ENCODE assay signal across 17 mouse cellular contexts in genomic region chr3:149805345-149805744, GRCm38 (mm10).
A peak's percentile ranks its signal among the peaks of the same experiment; 100 is the strongest.
DNase-seq lines count a peak whose midpoint lies in the region; ATAC-seq and TF ChIP-seq lines count a peak whose summit lies in the region.
"Had no signal": no experiment of that assay in that cellular context is flagged by ENCODE, and none has a peak within 500 bp of the region (broad histone marks: within the 10 kb centered on the region; RNA-seq: fewer than 3 reads in every experiment).

No protein-coding gene starts in this region.

- H3K9ac ChIP-seq in forebrain, embryonic 13.5 days: no peak overlapping the region
- H3K9ac ChIP-seq in forebrain, embryonic 11.5 days (ENCODE audit: low read length): no peak overlapping the region
- H3K9ac ChIP-seq: heart, embryonic 15.5 days; hindbrain, embryonic 13.5 days; intestine, embryonic 15.5 days had no signal

- no peak overlapping the region for H3K27ac ChIP-seq in forebrain, embryonic 13.5 days
- no peak overlapping the region for H3K27ac ChIP-seq in forebrain, embryonic 11.5 days (ENCODE audit: low read depth, low read length)
- H3K27ac ChIP-seq: heart, embryonic 15.5 days; hindbrain, embryonic 13.5 days; intestine, embryonic 15.5 days had no signal

- no peaks in the 10 kb centered on the region for H3K27me3 ChIP-seq in forebrain, embryonic 13.5 days
- H3K27me3 ChIP-seq in forebrain, embryonic 11.5 days (ENCODE audit: control insufficient read depth, insufficient read depth, low read length): no peaks in the 10 kb centered on the region
- H3K27me3 ChIP-seq: heart, embryonic 15.5 days; hindbrain, embryonic 13.5 days; intestine, embryonic 15.5 days had no signal

- 56% methylated on average over 6 of the region's 6 CpGs for WGBS in forebrain, embryonic 13.5 days
- 81% methylated on average over 6 of the region's 6 CpGs for WGBS in forebrain, embryonic 11.5 days

- no peaks in the 10 kb centered on the region for H3K36me3 ChIP-seq in forebrain, embryonic 13.5 days (ENCODE audit: poor library complexity, severe bottlenecking)
- H3K36me3 ChIP-seq in forebrain, embryonic 11.5 days (ENCODE audit: control insufficient read depth, insufficient read depth, low read length): no peaks in the 10 kb centered on the region
- H3K36me3 ChIP-seq: heart, embryonic 15.5 days; hindbrain, embryonic 13.5 days; intestine, embryonic 15.5 days had no signal

- no peaks in the 10 kb centered on the region for H3K9me3 ChIP-seq in forebrain, embryonic 13.5 days (replicated peaks)
- H3K9me3 ChIP-seq in forebrain, embryonic 11.5 days (ENCODE audit: control insufficient read depth, low read length): no peaks in the 10 kb centered on the region
- H3K9me3 ChIP-seq: heart, embryonic 15.5 days; hindbrain, embryonic 13.5 days; intestine, embryonic 15.5 days had no signal

- no peak for DNase-seq in forebrain, embryonic 11.5 days (ENCODE audit: low spot score)
- DNase-seq in A20 (ENCODE audit: low read depth, low spot score): peak; percentile 5
- DNase-seq in brain, embryonic 14.5 days (ENCODE audit: low read depth): peak; percentile 41
- peak; percentile 43 for DNase-seq in retina, postnatal 1 day
- no peak for DNase-seq in adrenal gland, postnatal 36 days
- DNase-seq: adrenal gland, adult 8-10 months; cerebellum, adult 18-20 months; cerebellum, adult 9-11 months; gastrocnemius, postnatal 36 days; heart, adult 18-20 months; heart, postnatal 14 days; kidney, adult 18-20 months had no signal

- no peak overlapping the region for H3K4me2 ChIP-seq in forebrain, embryonic 13.5 days
- no peak overlapping the region for H3K4me2 ChIP-seq in forebrain, embryonic 11.5 days (ENCODE audit: low read depth, low read length, severe bottlenecking)
- H3K4me2 ChIP-seq: heart, embryonic 11.5 days; heart, embryonic 15.5 days; hindbrain, embryonic 13.5 days; intestine, embryonic 15.5 days had no signal

- H3K4me3 ChIP-seq in forebrain, embryonic 13.5 days: no peak overlapping the region
- no peak overlapping the region for H3K4me3 ChIP-seq in forebrain, embryonic 11.5 days (ENCODE audit: low read depth, low read length)
- H3K4me3 ChIP-seq: heart, embryonic 15.5 days; hindbrain, embryonic 13.5 days; intestine, embryonic 15.5 days had no signal

- no peak for TF ChIP-seq POLR2A in brain, embryonic 14.5 days (IDR thresholded peaks at IDR 0.05; ENCODE audit: borderline replicate concordance, extremely low read depth, insufficient read depth, insufficient read length, poor library complexity, severe bottlenecking)

- 0 out of 2 replicates have a peak, but pooled peaks cover 3% of the 10 kb centered on the region for H3K4me1 ChIP-seq in forebrain, embryonic 13.5 days
- H3K4me1 ChIP-seq in forebrain, embryonic 11.5 days (replicated peaks; ENCODE audit: control insufficient read depth, insufficient read depth, low read length): no peaks in the 10 kb centered on the region
- H3K4me1 ChIP-seq: heart, embryonic 15.5 days; hindbrain, embryonic 13.5 days; intestine, embryonic 15.5 days had no signal

- peak; percentile 74 for ATAC-seq in forebrain, embryonic 13.5 days
- no peak for ATAC-seq in forebrain, embryonic 11.5 days (replicated peaks; ENCODE audit: low FRiP score)
- ATAC-seq: intestine, embryonic 15.5 days had no signal

- TF ChIP-seq CTCF in brain, embryonic 14.5 days (IDR thresholded peaks at IDR 0.05; ENCODE audit: borderline replicate concordance, extremely low read depth, insufficient read depth, insufficient read length): no peak

Comparison
In these comparisons a context has a peak if more than half of its experiments do, and no peak if none do; other contexts are left out.
1. DNase-seq: peak in A20 (single experiment), brain, embryonic 14.5 days (single experiment) and retina, postnatal 1 day (single experiment); none in forebrain, embryonic 11.5 days (single experiment) and adrenal gland, postnatal 36 days (0 of 2).